Mouse (Mus musculus): ENCODE results near the gene Rcn3. TPM values are rescaled to one million over a fixed set of nuclear protein-coding genes. Genes with fewer than 3 reads are reported as not detected.

The Rcn3 gene
- total RNA-seq, 2 experiments from 2014 or later = 65.2 to 71.2 TPM

DNA sequence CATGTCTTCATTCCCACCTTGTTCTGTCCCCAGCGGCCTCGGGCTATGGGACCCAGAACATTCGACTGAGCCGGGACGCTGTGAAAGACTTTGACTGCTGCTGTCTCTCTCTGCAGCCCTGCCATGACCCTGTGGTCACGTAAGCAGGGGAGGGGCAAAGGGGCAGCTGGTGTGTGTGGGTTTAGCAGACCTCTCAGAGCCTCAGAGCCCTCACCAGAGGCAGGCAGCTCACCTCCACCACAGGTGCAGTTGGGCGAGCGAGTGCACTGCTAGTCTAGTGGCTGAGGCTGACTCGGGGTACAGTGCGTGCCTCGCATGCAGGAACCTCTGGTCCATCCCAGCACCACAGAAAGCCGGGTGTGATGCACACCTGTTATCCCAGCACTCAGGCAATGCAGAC, 18.1 kb downstream of the Rcn3 start:
- DNase-seq = no peak

DNA sequence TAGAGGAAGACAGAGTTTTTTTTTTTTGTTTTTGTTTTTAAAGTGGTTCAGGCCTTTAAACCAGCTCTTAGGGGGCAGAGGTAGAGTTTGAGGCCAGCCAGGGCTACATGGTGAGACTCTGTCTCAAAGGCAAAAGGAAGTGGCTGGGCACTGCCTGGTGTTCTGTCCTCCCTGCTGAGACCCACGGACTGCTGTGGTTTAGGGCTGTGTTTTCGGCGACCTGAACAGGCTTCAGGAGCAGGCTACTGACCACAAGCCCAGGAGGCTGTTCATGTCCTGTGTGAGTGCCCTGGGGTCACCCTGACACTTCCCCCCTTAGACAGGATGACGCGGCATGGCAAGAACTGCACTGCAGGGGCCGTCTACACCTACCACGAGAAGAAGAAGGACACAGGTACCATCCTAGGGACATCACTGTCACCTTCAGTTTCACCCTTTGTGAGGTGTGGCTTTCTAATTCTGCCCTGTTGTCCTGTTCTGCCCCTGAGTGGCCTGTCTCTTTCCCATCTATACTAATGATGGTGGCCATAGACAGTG, 18.8 kb downstream of the Rcn3 start:
- DNase-seq = no peak

DNA sequence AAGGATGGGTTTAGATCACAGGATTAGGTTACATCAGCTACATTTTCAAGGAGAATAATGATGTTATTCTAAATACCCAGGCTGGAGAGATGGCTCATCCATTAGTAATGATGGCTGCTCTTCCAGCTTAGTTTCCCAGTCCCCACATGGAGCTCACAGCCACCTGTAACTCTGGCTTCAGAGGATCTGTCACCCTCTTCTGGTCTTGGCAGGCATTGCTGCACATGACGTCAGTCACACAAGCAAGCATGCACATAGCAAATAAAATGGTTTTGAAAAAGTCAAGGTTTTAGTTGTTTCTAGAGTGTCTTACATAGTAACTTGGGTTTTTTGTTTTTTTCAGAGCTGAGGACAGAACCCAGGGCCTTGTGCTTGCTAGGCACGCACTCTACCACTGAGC, 19.8 kb downstream of the Rcn3 start:
- peak; percentile 61 for DNase-seq

DNA sequence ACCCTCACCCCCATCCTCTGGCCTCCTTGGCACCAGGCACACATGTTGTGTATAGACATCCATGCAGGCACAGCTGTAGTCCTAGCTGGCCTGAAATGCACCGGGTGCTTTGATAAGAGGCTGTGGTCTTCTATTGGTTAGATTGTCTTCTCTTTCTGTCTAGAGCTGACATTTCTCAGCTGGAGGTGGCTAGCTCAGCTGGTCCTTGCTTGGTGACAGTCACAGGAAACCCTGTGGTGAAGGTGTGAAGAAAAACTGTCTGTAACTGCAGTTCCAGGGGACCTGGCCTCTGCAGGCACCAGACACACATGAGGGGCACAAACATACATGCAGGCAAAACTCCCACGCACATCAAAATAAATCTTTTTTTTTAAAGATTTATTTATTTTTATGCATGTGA, 22.4 kb downstream of the Rcn3 start:
- DNase-seq = no peak

DNA sequence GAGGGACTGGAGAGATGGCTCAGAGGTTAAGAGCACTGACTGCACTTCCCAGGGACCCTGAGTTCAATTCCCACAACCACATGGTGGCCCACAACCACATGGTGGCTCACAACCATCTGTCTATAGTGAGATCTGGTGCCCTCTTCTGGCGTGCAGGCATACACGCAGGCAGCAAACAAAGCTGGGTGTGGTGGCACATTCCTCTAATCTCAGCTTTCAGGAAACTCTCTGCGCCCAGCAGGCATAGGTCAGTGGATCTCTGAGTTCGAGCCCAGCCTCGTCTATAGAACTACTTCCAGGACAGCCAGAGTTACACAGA, 24.1 kb downstream of the Rcn3 start:
- DNase-seq = peak; percentile 66

DNA sequence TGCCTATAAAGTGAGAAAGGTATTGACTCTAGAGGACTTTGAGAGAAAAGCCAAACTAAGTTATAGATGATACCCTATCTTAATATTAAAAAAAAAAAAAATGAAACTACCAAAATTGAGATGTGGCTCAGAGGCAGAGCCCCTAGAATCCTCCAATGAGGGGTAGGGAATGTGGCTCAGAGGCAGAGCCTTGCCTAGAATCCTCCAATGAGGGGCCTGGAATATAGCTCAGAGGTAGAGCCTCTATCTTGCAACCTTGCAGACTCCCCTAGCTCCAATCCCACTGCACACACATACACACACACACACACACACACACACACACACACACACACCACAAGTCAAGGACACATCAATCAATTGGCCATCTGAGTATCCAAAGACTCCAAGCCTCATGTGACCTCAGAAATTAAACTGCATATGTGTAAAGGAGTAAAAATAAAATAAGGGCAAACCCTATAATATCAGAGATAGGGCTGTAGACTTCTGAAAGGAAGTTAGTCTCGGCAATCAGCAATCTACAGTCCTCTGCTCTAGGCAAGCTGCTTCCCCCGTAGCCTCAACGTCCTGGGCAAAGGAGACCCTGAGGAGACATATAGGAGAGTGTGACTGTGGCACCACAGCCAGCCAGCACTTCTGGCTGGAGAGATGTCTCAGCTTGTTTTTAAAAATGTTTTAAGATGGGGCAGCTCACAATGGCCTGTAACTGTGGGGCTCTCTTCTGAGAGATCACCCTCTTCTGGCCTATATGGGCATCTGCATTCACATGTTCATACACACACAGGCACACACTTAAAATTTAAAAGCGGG, 24.6 kb downstream of the Rcn3 start:
- no peak for DNase-seq

DNA sequence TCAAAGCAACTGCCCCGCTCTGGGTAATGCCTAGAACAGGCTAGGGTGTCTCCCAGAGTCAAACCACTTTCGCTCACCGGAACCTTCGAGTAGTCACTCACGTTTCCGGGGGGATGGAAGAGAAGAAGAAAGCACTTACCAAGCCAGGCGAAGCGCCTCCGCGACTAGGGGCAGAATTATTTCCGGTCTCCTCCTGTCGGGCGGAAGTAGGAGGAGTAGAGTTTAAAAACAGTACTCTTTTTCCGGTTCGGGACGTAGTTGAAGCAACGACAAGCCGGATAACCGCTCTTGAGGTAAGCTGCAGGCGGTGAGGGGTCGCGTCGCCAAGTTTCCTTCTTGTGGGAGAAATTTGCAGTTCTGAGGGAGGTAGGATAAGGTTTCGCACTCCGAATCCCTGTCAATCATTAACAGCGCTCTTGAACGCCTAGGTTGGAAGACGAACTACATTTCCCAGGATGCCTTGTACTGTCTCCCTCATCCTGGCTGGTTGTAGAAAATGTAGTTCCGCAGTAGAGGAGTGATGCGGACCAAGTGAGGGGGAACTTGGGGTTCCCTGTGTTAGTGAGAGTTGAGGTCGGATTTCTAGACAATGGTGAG, 29.7 kb downstream of the Rcn3 start, which contains the start of the genes Nosip and Prrg2:
Nosip (plus strand) TSS at position 191 of the 597 bp plus-strand sequence.
Prrg2 (minus strand) TSS at position 439 of the 597 bp plus-strand sequence.
- DNase-seq = peak; percentile 95

DNA sequence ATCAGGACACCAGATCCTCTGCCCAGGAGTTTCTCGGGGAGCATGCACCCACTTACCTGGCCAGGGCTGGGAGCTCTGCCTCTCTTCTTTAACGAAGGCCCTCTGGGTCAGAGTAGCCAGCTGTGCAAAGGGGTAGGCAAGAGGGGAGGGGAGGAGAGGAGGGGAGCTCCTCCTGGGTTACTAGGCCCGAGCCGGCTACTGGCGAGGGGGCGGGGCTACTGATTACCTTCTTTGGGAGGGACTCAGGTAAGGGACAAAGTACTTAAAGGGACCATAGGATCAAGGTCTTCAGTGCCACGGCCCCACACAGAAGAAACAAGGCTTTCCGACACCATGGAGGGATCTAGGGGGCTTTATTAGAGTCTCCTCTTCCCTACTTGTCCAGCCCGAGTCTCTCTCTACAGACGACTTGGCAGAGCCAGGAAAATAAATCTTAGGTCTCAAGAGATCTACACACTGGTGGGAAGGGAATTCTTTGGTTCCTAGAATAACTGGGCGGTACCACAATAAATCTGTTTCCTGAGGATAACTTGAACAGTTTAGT, 30.4 kb downstream of the Rcn3 start:
- no peak for DNase-seq

DNA sequence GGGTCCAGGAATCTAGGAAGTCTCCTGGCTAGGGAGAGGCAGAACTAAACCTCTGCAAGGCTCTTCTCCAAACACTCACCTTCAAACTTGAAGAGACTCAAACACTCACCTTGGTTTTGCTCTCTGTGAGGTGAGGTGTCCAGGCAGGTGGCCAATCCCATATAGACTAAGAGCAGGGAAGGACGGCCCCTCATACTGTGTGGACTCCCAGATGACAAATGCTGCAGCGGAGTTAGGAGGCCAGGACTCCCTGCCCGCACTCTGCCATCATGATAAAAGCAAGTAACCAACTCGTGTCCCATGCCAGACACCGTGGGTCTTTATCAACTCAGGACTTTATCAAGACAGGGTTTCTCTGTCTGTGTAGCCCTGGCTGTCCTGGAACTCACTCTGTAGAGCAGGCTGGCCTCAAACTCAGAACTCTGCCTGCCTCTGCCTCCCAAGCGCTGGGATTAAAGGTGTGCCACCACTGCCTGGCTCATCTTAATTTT, 31.3 kb downstream of the Rcn3 start:
- DNase-seq = no peak

DNA sequence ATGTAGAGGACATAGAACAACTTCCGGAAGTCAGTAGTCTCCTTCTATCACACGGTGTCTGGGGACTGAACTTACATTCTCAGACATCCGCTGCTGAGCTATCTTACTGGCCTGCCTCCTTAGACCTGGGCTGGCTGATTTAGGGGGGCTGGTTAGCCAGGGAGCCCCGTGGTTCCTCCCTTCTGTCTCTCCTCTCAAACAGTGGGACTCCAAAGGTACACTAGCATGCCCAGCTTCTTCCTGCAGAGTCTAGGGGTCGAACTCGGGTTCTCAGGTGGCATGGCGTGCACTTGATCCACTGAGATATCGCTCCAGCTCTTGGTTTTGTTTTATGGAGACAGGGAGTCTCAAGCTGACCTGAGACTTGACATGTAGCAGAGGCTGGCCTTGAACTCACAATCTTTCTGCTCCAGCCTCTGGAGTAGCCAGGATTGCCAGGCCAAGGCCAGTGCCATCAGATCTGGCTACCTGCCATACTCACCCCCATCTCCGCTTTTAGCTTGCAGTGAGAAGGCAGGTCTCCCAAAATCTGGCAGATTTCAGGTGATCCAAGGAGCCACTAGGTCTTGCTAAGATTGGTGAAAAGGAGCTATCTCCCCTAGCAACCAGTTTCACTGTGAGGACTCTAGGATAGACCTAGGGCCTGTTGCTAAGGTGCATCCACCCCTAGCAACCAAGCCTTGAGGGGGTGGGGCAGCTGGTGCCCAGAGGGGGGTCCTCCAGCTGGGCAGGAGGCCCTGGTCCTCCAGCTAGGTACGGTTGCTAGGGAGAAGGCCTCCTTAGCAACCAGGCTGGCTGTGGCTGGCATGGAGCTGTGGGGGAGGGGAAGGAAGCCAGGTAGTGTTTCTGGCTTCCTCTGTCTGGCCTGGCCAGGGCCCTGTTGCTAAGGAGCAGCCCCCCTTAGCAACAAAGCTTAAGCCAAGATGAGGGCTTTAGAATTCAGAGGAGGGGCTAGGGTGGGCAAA, 33.1 kb downstream of the Rcn3 start:
- DNase-seq = no peak

DNA sequence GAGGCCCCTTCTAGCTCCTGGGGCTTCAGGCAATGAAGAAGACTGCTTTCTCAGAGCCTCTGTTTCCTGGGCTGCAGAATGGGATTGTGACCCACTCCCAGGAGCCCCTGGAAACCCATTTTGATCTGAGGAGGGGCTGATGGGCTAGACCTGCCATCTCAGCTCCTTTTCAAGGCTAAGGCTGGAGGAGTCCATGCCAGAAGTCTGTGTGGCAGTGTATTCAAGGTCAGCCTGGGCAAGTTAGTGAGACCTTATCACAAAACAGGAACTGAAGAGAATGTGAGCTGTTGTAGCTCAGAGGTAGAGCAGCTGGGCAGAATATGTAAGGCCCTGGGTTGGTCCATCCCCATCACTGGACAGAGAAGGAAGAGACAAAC, 35.1 kb downstream of the Rcn3 start:
- DNase-seq = no peak

DNA sequence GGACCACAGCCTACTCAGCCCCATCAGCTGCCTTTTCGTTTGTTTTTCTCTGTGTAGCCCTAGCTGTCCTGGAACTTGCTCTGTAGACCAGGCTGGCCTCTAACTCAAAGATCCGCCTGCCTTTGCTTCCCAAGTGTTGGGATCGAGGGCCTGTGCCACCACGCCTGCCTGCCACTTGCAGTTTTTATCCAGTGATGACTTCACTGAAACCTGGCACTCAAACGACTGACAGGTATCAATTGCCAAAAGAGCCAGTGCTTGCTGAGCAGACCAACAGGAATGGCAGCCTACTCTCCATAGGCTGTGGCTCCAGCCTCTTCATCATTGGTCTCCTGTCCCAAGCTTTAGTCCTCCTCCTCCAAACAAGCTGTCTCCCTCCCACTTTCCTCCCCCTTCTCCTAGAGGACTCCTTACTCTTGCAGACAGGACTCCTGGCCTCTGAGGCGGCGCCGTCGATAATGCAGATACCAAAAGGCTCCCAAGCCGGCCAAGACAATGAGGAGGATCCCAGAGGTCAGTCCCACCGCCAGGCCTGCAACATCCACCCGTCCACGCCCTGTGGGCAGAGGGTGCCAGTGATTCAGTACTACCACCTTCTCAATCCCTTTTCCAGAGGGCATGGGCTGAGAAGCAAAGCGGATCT, 35.6 kb downstream of the Rcn3 start:
- no peak for DNase-seq

DNA sequence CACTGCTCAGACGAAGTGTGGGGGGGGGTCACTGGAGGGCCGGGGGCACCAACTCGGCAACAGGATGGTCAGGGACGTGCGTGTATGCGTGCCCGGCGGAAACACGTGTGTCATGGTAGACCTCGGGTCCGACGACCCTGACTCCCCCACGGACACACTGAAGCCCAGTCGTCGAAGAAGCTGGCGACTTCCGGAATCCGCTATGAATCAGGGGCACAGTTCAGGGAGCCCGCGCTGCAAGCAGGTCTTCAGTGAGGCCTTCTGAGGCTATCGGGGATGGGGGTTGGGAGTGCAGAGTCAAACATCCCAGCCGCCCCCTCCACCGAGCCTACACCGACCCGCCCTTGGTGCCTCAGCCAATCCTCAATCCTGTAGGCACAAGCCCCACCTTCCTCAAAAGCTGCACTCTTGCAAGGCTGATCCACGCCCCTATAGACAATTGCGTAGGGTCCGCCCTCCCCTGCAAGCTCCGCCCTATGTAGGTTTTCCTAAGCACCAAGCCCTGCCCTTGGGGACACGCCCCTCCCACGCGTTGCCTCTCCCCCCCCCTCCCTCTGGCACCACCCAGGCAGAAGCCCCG, 38.0 kb downstream of the Rcn3 start:
- peak; percentile 96 for DNase-seq

DNA sequence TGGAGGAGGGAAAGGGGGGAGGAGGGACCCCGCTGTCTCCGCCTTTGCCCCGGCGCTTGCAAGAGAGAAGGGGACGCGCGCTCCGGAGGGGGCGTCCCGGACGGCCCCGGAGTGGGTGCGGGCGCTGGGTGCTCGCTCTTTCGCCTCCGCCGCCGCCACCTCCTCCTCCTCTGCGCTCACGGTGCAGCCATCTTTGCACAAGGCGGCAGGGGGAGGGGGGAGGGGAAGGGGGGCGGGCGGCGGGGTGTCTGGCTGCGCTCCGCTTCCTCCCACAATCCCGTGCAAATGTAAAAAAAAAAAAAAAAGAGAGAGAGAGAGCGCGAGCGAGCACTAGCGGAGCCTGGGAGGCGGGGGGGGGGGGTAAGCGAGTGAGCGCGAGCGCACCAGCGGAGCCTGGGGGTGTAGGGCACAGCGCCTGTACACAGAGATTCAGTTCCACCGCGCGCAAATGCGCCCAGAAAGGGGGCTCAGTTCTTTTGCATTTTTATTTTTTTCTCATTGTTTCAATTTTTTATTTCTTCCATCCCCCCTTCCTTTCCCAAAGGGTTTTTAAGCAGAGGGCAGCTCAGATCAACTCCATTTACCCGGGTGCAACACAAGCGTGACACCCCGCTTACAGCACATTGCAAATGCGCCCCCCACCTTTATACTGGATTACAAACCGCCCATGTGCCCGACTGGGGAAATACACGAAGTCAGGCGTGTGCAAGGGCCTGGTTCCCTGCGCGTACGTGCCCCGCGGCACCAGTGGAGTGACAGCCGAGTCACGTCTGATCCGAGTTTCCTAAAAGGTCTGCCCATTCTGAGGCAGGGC, 38.7 kb downstream of the Rcn3 start:
- DNase-seq = peak; percentile 83

DNA sequence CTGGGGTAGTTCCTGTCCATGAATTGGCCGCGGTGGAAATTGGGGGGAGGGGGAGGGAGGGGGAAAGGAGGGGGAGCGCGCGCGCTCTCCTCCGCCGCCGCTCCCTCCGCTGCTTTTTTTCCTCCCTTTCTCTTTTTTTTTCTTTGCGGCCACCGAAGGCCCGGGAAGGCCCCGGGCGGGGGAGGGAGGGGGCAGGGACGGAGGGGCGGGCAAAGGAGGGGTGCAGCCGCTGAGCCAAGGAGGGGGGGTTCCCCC, 39.2 kb downstream of the Rcn3 start, which contains the start of gene Prr12:
Prr12 (minus strand) TSS at position 20 of the 255 bp plus-strand sequence.
- DNase-seq = no peak

DNA sequence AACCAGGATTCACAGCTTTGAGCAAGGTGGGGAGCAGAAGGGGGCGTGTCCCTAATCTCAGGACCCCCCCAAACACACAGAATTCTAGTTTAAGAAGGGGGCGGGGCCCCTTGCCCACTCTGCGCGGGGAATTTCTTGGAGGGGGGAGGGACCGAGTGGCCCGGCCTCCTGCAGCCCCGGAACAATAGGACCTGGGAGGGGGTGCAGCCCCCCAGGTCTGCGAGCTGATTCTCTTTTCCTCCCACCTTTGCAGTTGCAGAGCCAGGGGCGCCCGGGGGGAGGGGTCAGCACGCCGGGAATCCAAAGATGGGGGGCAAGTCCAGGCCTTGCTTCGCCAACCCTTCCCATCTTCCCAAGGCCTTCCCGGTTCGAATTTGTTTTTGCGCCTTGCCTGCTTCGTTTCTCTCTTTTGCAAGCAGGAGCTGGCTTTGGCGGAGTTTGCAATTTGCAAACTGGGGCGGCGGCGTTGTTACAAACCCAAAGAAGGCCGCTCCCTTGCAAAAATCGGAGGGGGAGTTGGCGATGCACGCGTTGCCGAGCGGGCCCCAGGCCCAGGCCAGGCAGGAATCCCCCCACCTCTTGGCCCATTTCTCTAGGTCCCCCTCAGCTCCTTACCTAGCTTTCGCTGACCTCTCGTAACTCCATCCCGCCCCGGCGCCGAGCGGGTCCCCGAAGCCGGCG, 39.7 kb downstream of the Rcn3 start:
- peak; percentile 61 for DNase-seq

DNA sequence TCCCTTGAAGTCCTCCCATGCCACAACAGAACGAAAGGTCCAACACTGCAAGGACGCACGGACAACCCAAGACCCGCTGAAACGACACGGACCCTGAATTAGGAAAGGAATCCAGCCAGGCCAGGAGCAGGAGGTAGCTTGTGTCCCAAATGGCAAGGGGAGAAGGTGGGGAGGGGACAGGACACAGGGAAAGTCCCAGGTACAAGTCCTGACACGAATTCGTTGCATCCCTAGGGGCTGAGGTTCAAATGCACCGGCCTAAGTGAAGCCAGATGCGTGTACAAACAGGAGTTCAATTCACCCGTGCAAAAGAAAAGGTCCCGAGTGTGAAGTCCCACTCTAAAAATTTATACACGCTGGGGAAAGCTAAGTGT, 40.4 kb downstream of the Rcn3 start:
- no peak for DNase-seq

DNA sequence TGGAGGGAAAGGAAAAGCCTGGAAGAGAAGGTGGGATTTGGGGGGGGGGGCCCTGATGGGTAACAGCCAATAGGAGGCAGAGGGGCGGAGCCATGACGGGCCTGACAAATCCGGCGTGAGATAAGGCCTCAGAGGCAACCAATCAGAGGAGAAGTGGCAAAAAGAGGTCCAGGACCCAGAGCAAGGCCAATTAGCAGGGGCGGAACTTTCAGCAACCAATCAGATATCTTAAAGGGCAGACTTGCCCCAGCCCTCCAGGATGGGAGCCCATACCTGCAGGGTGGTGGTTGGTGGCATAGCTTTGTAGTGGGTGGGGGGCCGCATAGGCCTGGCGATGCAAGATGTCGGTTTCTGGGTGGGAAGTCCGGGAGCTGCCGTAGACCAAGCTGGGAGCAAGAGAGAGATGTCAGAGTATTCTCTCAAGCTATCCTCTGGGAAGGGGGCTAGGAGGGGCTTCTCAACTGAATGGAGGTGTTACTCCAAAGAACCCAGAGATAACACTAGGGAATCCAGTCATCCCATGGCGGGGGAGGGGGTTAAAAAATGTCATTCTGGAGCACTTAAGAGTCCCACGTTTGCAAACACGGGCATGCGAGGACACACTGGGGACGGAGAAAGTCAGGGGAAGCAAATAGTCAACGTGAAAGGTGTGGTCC, 40.9 kb downstream of the Rcn3 start:
- peak; percentile 84 for DNase-seq

DNA sequence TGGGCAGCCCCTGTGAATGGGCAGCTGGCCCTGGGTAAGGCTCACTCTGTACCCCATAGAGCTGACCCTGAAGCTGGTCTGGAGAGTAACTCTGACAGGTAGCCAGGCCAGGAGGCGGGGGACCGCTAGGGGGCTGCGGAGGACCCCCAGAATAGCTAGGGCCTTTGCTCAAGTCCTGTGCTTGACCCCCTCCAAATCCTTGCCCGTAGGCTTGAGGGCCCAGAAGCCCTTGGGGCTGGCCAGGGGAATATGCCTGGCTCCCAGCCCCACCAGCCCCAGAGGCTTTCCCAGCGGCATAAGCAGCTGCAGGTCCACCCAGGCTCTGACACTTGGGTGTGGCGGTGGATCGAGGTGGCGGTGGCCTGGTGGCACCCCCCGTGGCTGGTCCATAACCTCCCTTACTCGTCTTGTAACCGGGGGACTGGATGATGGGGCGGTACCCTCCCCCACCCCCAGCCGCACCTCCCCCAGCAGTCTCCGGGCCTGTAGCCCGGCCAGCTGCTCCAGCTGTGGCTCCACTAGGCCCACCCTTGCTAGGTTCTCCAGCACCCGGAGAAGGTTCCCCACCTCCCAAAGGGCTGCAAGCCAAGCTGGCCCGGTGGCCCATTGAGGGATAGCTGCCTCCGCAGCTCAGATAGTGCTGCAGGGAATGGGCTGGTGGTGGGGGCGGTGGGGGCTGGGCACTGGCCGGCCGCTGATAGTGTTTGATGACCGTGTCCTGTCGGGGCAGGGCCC, 42.9 kb downstream of the Rcn3 start:
- no peak for DNase-seq

All from adrenal gland, postnatal 10 days (tissue).